Mouse (Mus musculus) lung, embryonic 15.5 days (tissue): ENCODE measurements around the gene Epb41l4b. TPM values are rescaled to one million over a fixed set of nuclear protein-coding genes. Genes with fewer than 3 reads are reported as not detected.

Experiments used
- ATAC-seq: fragments of 200-750 bp; cut with Nextera tagmentation; 2 replicates; pipeline ENCODE4 v1.8.0; 2017; ENCODE audit warnings: moderate number of reproducible peaks, borderline replicate concordance; ENCODE audit not compliant: low FRiP score, low TSS enrichment; ENCODE audit errors: extremely low read depth
- H3K27ac ChIP-seq: fragments of 300-500 bp; sonication (generic); 2 replicates; pipeline ENCODE4 v1.5.1; 2015; ENCODE audit warnings: moderate library complexity, mild to moderate bottlenecking, inconsistent platforms
- H3K27me3 ChIP-seq: fragments of 300-500 bp; sonication (generic); 2 replicates; pipeline ENCODE4 v1.6.1; 2015; ENCODE audit warnings: inconsistent platforms
- H3K36me3 ChIP-seq: fragments of 300-500 bp; sonication (generic); 2 replicates; pipeline ENCODE4 v1.6.1; 2015; ENCODE audit warnings: inconsistent platforms
- H3K4me1 ChIP-seq: fragments of 300-500 bp; sonication (generic); 2 replicates; pipeline ENCODE4 v1.6.1; 2015; ENCODE audit warnings: inconsistent platforms
- H3K4me2 ChIP-seq: fragments of 300-500 bp; sonication (generic); 2 replicates; pipeline ENCODE4 v1.6.1; 2015; ENCODE audit warnings: inconsistent platforms, mild to moderate bottlenecking, moderate library complexity
- H3K4me3 ChIP-seq: fragments of 300-500 bp; sonication (generic); 2 replicates; pipeline ENCODE4 v1.5.1; 2015; ENCODE audit warnings: mild to moderate bottlenecking, inconsistent platforms
- H3K9ac ChIP-seq: fragments of 300-500 bp; sonication (generic); 2 replicates; pipeline ENCODE4 v1.6.1; 2015; ENCODE audit warnings: inconsistent platforms
- H3K9me3 ChIP-seq: fragments of 300-500 bp; sonication (generic); 2 replicates; pipeline ENCODE4 v1.6.1; 2016; ENCODE audit warnings: inconsistent platforms
- WGBS: fragments of 180-500 bp; shearing (Covaris S2); methylation state at CpG from one replicate; pipeline ENCODE4 v1.1.7; 2015; 5-methylcytosine and 5-hydroxymethylcytosine counted together
- polyA plus RNA-seq: library from polyadenylated mRNA; unstranded; fragments of >200 nt; fragmentation: Nextera tagmentation; extraction: Ambion mirVana; gene quantifications from 2 replicates; pipeline ENCODE4 v1.2.1, GENCODE M21; 2015

Gene Epb41l4b
- polyA plus RNA-seq, 1 experiment from 2014 or later: 1.4 TPM

DNA sequence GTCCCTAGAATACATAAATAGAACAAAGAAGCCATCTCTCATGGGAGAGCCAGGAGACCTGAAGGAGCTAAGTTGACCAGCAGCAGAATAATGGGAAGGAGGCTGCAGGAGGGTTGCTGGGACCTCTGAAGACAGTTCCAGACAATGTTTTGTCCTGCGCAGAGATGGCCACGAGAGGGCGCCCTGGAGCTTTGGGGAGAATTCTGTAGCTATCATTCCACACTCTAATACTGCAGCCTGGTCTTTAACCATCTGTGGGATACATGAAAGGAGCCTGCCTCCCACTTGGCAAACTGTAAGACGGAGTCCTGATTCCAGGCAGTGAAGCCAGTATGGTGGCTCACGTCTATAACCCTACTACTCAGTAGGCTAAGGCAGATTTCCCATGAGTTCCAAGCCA lies 126.0 kb downstream of the Epb41l4b start:
- Histone ChIP-seq H3K9me3 (no peaks in the 10 kb centered on the region), H3K36me3 (no peaks in the 10 kb centered on the region), H3K27ac (no peak overlapping the region), H3K4me3 (no peak overlapping the region), H3K9ac (no peak overlapping the region), H3K4me2 (no peak overlapping the region), H3K27me3 (peaks cover 22% of the 10 kb centered on the region), H3K4me1 (no peaks in the 10 kb centered on the region)
- WGBS: 27% methylated on average over 5 of the region's 5 CpGs
- no peak for ATAC-seq

DNA sequence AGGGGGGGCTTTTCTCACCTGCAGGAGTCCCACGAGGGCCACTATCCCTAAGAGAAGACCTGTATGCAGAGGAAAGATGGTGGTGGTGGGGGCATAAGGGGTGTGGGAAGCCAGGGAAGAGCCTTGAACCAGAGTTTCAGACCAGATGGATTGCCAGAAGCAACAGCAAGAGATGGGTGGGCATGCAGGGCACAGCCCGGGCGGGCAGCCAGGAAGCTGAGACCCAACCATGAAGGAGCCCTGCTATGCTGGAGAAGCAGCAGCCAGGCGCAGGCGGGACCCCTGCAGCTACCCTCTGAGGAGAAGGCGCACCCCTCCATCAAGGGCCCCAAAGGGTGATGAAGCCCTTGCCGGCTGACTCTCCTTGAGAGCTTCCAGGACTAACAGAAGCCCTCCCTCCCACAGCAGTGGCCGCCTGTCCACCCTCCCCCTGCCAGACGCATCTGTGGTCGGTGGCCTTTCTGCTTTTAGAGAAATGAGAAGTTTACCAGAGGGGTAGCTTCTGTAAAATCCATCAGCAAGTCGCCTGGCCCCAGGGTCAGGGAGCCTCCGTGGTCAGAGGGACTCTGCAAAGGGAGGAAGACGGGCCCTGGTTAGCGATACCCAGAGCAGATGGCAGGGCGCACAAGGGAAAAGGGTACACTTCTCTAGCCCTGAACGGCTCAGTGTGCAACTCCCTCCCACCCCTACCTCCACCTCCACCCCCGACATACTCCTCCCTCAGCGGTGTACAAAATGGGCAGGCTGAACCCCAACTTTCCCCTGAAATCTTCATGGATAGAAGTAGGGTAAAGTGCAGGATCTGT lies 126.7 kb downstream of the Epb41l4b start:
- WGBS: 51% methylated on average over 18 of the region's 18 CpGs
- H3K4me2 ChIP-seq: no peak overlapping the region
- no peaks in the 10 kb centered on the region for H3K9me3 ChIP-seq
- H3K27me3 ChIP-seq: peaks cover 24% of the 10 kb centered on the region
- no peaks in the 10 kb centered on the region for H3K4me1 ChIP-seq
- no peak overlapping the region for H3K9ac ChIP-seq
- ATAC-seq: no peak; the same call in 1 of the 2 replicates
- no peak overlapping the region for H3K27ac ChIP-seq
- no peaks in the 10 kb centered on the region for H3K36me3 ChIP-seq
- no peak overlapping the region for H3K4me3 ChIP-seq

DNA sequence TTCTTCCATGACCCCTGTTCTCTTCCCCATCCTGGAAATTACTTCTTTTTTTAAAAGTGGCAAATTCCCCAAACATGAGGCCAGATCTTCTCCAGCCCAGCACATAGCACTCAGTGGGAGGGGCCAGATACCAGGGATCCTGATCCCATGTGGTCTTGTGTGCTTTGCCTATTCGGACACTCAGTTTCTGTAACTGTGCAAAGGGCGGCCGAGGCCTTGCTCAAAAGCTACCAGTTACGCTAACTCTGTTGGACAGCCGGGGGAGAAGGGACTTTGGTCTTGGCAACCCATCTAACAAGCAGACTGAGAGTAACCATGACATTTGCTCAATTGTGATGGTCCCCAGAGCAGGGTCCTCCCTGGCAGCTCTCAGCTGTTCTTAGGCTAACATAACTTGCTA lies 128.2 kb downstream of the Epb41l4b start:
- H3K4me2 ChIP-seq: no peak overlapping the region
- no peak overlapping the region for H3K4me3 ChIP-seq
- WGBS: 86% methylated on average over 5 of the region's 5 CpGs
- no peak overlapping the region for H3K27ac ChIP-seq
- H3K9ac ChIP-seq: no peak overlapping the region
- no peaks in the 10 kb centered on the region for H3K9me3 ChIP-seq
- H3K27me3 ChIP-seq: peaks cover 31% of the 10 kb centered on the region
- no peak for ATAC-seq
- no peaks in the 10 kb centered on the region for H3K36me3 ChIP-seq
- H3K4me1 ChIP-seq: 0 out of 2 replicates have a peak, but pooled peaks cover 5% of the 10 kb centered on the region

DNA sequence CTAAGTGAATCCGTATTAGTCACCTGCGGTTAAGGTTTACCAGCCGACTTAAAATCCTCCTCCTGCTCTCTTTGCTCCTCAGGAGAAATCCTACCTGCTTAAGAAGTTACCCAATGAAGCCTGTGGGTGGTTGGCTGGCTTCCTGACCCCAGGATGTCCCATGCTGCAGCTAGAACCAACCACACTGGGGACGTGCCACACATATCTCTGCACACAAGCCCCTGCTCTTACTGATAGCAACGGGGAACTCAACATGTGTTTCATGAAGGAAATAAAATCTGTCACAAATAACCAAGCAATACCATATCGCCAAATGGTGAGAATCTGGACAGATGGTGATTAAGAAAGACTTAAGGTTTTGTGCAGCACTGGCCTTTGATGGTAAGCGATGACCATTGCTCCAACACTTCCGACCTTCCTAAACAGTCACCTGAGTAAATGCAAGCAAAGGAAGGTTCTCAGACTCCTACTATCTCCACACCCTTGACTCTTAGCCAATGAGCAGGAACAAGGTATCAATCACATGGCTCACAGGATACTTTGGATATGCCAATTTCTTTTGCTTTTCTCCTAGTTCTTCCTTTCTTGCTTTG lies 131.7 kb downstream of the Epb41l4b start:
- H3K27ac ChIP-seq: no peak overlapping the region
- H3K27me3 ChIP-seq: peaks cover 31% of the 10 kb centered on the region
- H3K4me1 ChIP-seq: 0 out of 2 replicates have a peak, but pooled peaks cover 5% of the 10 kb centered on the region
- WGBS: 58% methylated on average over 8 of the region's 8 CpGs
- no peak overlapping the region for H3K4me3 ChIP-seq
- no peak overlapping the region for H3K9ac ChIP-seq
- H3K36me3 ChIP-seq: no peaks in the 10 kb centered on the region
- H3K9me3 ChIP-seq: no peaks in the 10 kb centered on the region
- H3K4me2 ChIP-seq: no peak overlapping the region
- no peak for ATAC-seq

DNA sequence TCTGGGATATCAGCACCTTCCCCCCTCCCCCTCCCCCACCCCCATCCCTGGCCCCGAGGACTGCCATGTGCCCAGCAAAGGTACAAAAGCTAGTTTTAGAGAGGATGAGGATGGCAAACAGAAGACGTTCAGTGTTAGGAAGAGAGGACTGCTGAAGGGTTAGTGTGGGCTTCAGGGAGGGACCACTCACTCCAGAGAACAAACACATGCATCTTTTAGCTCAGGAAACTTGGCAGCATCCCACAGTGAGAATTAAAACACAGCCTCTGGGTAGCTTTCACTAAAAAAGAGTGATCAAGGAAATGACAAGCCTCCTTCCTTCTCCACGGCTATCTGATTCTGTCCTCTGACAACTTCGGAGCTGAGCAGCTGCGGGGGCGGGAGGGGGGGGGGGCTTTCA lies 132.3 kb downstream of the Epb41l4b start:
- Histone ChIP-seq H3K27me3 (peaks cover 25% of the 10 kb centered on the region; the same call in 1 of the 2 replicates), H3K36me3 (no peaks in the 10 kb centered on the region), H3K4me2 (no peak overlapping the region), H3K27ac (no peak overlapping the region), H3K4me3 (no peak overlapping the region), H3K9me3 (no peaks in the 10 kb centered on the region), H3K4me1 (0 out of 2 replicates have a peak, but pooled peaks cover 5% of the 10 kb centered on the region), H3K9ac (no peak overlapping the region)
- ATAC-seq: no peak
- WGBS: 2% methylated on average over 6 of the region's 6 CpGs

DNA sequence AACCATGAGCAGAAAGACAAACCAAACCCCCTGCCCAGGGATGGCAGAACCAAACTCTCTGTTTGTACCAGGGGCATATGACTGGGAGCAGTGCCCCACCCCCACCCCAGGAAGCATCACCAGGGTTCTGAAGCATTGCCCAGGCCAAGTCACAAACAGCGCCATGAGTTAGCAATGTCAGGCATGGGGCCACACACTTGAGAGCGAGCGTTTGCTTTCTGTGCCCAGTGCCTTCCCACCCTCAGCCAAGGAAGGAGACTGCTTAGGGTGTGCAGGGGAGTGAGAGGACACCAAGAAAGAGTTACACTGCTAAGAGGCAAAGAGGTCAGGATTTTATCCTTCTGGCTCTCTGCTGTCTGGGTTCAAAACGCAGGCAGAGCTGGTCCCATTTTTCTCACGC lies 132.8 kb downstream of the Epb41l4b start:
- WGBS: 47% methylated on average over 5 of the region's 5 CpGs
- H3K27me3 ChIP-seq: peaks cover 25% of the 10 kb centered on the region; the same call in 1 of the 2 replicates
- no peak overlapping the region for H3K4me2 ChIP-seq
- ATAC-seq: no peak
- no peak overlapping the region for H3K4me3 ChIP-seq
- H3K9ac ChIP-seq: no peak overlapping the region
- H3K9me3 ChIP-seq: no peaks in the 10 kb centered on the region
- no peaks in the 10 kb centered on the region for H3K36me3 ChIP-seq
- H3K4me1 ChIP-seq: 0 out of 2 replicates have a peak, but pooled peaks cover 5% of the 10 kb centered on the region
- no peak overlapping the region for H3K27ac ChIP-seq

DNA sequence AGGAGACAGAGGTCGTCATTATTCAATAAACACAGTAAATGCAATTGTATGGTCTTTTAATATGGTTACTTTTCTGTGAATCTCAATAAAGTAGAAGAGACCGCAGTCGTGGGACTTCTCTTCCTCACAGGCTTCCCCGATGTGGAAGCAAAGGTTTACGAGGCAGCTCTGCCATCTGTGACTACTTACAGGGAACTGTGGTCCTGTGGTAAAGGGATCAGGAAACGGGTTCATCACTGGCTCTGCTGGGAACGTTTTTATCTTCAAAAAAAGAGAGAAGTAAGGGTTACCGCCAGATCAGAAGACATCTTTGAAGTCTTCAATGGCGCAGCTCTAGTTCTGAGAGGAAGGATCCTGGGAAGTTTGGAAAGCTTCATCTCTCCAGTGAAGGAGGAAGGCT lies 135.5 kb downstream of the Epb41l4b start:
- Histone ChIP-seq H3K9ac (no peak overlapping the region), H3K4me2 (no peak overlapping the region), H3K27ac (no peak overlapping the region), H3K4me1 (0 out of 2 replicates have a peak, but pooled peaks cover 7% of the 10 kb centered on the region), H3K27me3 (peaks cover 21% of the 10 kb centered on the region; the same call in 1 of the 2 replicates), H3K4me3 (no peak overlapping the region), H3K36me3 (no peaks in the 10 kb centered on the region), H3K9me3 (no peaks in the 10 kb centered on the region)
- 77% methylated on average over 9 of the region's 9 CpGs for whole genome bisulfite sequencing
- no peak for ATAC-seq

DNA sequence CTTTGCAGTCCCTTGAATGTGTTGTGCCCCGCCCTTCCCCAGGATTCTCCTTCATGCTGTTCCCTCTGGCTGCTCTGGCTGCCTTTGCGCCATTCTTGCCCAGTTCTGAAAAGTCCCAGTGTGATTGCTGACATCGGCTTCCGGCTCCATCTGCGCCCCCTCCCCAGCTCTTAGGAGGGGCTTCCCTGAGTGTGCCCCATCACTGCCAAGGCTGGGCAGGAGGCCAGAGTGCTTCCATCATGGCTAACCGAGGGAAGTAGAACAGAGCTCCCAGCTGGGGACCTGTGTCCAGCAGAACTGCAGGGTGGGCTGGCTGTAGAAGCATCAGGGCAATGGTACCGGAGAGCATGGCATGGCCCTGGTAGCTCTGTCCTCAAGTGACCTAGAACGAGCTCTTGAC lies 138.2 kb downstream of the Epb41l4b start:
- no peak overlapping the region for H3K9ac ChIP-seq
- H3K36me3 ChIP-seq: no peaks in the 10 kb centered on the region
- peaks cover 8% of the 10 kb centered on the region; the same call in 1 of the 2 replicates for H3K27me3 ChIP-seq
- no peak overlapping the region for H3K27ac ChIP-seq
- no peaks in the 10 kb centered on the region for H3K9me3 ChIP-seq
- H3K4me1 ChIP-seq: 0 out of 2 replicates have a peak, but pooled peaks cover 3% of the 10 kb centered on the region
- 74% methylated on average over 8 of the region's 8 CpGs for WGBS
- no peak overlapping the region for H3K4me2 ChIP-seq
- no peak overlapping the region for H3K4me3 ChIP-seq
- peak; percentile 42 for ATAC-seq

DNA sequence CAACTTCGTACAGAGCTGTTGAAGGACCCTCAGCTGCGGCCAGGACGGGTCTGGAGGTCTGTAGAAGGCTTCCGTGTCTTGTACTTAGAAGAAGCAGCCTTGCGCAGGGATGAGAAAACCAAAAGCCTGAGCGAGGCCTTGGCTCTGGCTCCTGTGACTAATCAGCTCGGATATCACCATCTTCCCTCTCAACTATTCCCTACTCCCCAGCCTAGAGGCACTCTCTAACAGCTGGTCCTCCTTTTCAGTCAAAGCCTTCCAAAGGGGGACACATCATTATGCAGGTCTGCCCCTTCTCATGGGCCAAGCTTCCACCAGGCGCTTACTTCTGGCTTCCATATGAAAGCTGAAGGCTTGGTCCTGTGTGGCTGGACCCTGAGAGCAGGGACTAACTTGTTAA lies 139.4 kb downstream of the Epb41l4b start:
- Histone ChIP-seq H3K36me3 (no peaks in the 10 kb centered on the region), H3K4me1 (0 out of 2 replicates have a peak, but pooled peaks cover 3% of the 10 kb centered on the region), H3K9ac (no peak overlapping the region), H3K27ac (no peak overlapping the region), H3K4me2 (no peak overlapping the region), H3K27me3 (no peaks in the 10 kb centered on the region), H3K4me3 (no peak overlapping the region), H3K9me3 (no peaks in the 10 kb centered on the region)
- 80% methylated on average over 8 of the region's 8 CpGs for WGBS
- ATAC-seq: no peak

DNA sequence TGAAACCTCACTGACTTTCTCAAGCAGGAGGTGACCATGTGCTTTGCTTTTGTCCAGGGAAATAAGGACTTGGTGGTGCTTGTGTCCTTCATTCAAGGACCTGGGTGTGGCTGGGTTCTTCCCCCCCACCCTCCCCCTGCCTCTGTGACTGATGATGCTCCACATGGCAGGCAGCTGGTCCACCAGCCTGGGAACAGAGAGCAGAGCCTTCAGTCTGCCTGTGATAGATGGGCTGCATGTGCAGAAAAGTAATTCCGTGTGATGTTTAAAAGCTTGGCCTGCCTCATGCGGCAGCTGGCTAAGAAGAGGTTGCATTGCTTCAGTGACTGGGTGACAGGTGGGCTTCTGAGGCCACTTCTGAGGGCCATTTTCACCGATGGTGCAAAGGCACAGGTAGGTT lies 140.5 kb downstream of the Epb41l4b start:
- 0 out of 2 replicates have a peak, but pooled peaks cover 3% of the 10 kb centered on the region for H3K4me1 ChIP-seq
- no peaks in the 10 kb centered on the region for H3K9me3 ChIP-seq
- no peak overlapping the region for H3K27ac ChIP-seq
- ATAC-seq: no peak
- H3K27me3 ChIP-seq: no peaks in the 10 kb centered on the region
- no peak overlapping the region for H3K4me2 ChIP-seq
- H3K4me3 ChIP-seq: no peak overlapping the region
- H3K36me3 ChIP-seq: no peaks in the 10 kb centered on the region
- 45% methylated on average over 3 of the region's 3 CpGs for WGBS
- no peak overlapping the region for H3K9ac ChIP-seq

DNA sequence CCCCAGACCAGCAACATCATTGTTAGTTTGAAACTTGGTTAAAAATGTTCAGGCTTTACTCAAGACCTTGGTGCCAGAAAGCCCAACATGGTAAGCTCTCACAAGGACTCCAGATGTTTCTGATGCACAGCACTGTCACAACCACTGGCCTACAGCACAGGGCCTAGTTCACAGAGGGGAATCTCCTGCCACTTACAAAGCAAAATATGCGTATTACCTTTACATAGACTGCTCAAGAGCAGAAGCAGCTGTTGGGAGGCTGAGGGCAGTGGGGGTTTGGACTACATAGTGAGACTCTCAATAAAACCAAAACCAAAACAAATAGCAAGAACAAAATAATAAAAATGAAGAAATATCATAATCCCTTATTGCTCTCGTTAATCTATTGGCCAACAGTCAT lies 141.8 kb downstream of the Epb41l4b start:
- Histone ChIP-seq H3K27ac (no peak overlapping the region), H3K27me3 (no peaks in the 10 kb centered on the region), H3K4me1 (0 out of 2 replicates have a peak, but pooled peaks cover 3% of the 10 kb centered on the region), H3K9me3 (0 out of 2 replicates have a peak, but pooled peaks cover 2% of the 10 kb centered on the region), H3K4me2 (no peak overlapping the region), H3K36me3 (no peaks in the 10 kb centered on the region), H3K4me3 (no peak overlapping the region), H3K9ac (no peak overlapping the region)
- WGBS: 63% methylated on average over 2 of the region's 2 CpGs
- no peak for ATAC-seq

DNA sequence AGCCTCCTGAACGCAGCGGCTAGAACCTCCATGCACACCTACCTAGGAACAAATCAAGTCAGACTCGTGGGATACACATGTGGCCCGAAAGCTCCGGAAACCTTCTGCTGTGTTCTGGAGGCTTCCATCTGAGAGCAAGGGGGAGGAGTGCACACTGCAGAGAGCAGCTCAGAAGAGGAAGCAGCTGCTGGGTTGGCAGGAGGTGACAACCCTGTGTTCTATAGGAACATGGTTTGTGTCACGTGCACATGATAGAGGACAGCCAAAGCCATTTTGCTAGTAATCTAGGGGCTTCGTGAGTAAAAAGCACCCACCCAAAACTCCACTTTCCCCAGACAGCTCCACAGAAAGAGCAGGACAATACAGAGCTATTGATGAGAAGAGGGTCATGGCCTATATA lies 149.9 kb downstream of the Epb41l4b start:
- H3K9ac ChIP-seq: no peak overlapping the region
- H3K27me3 ChIP-seq: peaks cover 40% of the 10 kb centered on the region
- 62% methylated on average over 7 of the region's 7 CpGs for WGBS
- H3K4me2 ChIP-seq: no peak overlapping the region
- H3K9me3 ChIP-seq: 0 out of 2 replicates have a peak, but pooled peaks cover 3% of the 10 kb centered on the region
- H3K4me1 ChIP-seq: peaks cover 17% of the 10 kb centered on the region
- no peaks in the 10 kb centered on the region for H3K36me3 ChIP-seq
- no peak overlapping the region for H3K4me3 ChIP-seq
- peak; percentile 39; the same call in 1 of the 2 replicates for ATAC-seq
- H3K27ac ChIP-seq: 0 out of 2 replicates have a peak overlapping the region, but pooled peaks have one; percentile 21
